Mouse (Mus musculus): ENCODE measurements around the gene Gm17545.

Gene Gm17545

GRCm38 (mm10) chr9:22438826-22439225 is 15.3 kb upstream of the Gm17545 start:
- intact Hi-C loops (cut with DNase I) = no loop called here

- intact Hi-C loops (cut with DNase I) = no loop called here
These were observed 10.9 kb upstream of the Gm17545 start for GRCm38 (mm10) chr9:22443157-22443556.

GRCm38 (mm10) chr9:22445123-22445522 is 9.0 kb upstream of the Gm17545 start:
- intact Hi-C loops (cut with DNase I) = no loop called here

GRCm38 (mm10) chr9:22447213-22447612 is 6.9 kb upstream of the Gm17545 start:
- intact Hi-C loops (cut with DNase I) = no loop called here

DNA sequence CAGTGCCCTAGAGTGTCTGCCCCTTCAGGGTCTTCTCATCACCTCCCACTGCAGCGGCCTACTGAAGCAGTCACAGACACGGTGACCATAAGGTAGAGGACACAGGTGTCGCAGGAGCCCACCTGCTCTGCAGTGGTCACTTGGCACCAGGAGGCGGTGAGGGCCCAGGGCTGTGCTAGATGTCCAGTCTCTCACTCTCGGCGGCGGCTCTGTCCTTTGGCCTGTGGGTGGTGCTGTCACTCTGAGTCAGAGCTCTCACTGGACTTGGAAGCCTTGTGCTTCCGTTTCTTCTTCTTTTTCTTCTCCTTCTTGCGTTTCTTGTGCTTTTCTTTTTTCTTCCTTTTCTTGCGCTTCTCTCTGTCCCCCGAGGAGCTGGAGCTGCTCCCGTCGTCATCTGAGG is 5.7 kb upstream of the Gm17545 start:
- intact Hi-C loops (cut with DNase I) = no loop called here

DNA sequence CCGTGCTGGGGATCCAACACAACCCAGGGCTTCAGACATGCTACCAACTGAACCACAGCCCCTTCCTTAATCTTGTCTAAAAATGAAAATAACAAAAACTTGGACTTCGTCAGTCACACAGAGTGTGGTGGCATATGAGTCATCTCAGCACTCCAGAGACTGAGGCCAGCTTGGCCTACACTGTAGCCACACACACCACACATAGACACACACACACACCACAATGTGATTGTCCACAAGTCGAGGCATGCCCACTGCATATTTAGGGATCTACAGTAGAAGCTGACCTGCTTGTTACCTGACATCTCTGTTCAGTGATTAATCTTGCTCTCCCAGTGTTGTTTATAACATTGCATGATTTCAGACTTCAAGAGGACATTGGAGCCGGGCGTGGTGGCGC is 4.9 kb upstream of the Gm17545 start:
- intact Hi-C loops (cut with DNase I) = no loop called here

DNA sequence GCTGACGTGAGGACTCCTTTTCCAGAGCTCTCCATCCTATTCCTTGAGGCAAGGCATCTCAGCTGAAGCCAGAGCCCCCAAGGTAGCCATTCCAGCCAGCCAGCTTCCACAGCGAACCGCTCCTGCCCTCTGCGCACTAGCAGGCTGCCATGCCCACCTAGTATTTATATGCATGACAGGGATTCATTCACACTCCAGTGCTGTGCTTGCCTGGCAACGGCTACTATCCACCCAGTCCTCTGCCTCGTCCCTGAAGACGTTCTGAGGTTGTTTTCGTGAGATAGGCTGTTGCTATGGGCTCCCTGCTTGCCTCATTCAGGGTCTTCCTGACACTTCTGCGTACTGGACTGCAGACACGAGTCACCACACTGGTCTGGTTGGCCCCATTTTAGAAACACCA is 1.4 kb upstream of the Gm17545 start:
- intact Hi-C loops (cut with DNase I) = no loop called here

DNA sequence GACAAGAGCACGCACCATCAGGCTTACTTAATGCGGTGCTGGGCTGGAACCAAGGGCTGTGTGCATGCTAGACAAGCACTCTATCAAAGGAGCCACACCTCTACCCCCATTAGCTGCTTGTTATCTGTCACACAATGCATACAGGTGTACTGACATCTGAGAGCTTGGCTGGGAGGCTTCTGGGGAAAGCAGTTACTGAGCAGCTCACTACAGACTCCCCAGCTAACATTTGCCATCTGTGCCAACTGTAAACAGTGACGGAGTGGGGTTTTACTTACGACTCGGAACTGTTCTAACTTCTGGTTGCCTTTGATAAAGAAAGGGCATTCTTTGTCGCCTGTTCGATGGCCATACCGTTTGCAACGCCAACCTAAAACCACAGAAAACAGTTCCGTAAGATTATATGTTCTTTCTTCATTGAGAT is 577 bp upstream of the Gm17545 start:
- intact Hi-C loops (cut with DNase I) = no loop called here

- intact Hi-C loops (cut with DNase I) = no loop called here
These were observed 951 bp downstream of the Gm17545 start for GRCm38 (mm10) chr9:22455041-22455440.

DNA sequence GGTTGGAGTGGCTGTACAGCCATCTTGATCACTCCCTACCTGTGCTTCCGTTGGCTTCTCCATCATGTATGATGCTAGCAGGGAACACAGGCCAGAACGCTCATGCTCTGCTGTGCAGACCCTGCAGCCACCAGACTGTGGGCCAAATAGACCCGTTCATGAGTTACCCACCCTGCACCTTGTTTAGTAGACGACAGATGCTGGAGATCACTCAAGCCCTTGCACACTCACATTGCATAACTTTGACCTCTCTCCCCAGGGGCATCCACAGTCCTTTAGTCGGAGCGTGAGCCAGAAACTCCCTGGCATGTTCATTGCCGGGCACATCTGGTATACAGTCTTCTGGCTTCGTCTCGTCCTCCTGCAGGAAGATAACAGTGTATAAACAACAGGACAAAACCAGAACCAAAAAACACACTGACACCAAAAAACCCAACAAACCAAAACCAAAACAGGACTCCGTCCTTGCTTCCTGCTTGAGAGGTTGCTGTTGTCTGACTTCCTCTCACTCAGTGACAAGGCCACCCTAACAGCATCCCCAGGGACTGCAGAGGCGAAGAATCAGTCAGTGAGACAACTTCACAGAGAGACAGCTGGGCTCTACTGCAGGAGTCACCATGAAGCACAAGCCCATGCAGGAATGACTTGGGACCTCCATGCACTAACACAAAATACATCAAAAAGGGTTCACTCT is 3.2 kb downstream of the Gm17545 start:
- intact Hi-C loops (cut with DNase I) = no loop called here

DNA sequence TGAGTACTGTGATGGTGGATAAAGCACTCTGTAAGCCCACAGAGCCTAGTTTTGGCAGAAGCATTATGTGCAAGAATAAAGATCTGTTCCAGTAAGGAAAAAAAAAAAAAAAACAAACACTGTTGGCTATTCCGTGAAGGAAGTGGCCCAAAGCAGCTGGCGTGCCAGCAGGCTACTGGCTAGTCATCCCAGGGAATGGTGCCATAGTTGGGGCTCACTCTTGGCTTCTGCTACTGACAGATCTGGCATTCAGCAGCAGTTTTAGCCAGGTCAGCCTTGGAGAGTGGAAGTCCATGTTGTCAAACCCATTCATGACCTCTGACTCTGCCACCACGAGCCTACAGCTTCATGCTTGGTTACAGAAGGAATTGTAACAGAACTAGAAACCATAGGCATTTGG is 7.9 kb downstream of the Gm17545 start:
- intact Hi-C loops (cut with DNase I) = no loop called here

- intact Hi-C loops (cut with DNase I) = no loop called here
These were observed 12.1 kb downstream of the Gm17545 start for GRCm38 (mm10) chr9:22466212-22466611.

DNA sequence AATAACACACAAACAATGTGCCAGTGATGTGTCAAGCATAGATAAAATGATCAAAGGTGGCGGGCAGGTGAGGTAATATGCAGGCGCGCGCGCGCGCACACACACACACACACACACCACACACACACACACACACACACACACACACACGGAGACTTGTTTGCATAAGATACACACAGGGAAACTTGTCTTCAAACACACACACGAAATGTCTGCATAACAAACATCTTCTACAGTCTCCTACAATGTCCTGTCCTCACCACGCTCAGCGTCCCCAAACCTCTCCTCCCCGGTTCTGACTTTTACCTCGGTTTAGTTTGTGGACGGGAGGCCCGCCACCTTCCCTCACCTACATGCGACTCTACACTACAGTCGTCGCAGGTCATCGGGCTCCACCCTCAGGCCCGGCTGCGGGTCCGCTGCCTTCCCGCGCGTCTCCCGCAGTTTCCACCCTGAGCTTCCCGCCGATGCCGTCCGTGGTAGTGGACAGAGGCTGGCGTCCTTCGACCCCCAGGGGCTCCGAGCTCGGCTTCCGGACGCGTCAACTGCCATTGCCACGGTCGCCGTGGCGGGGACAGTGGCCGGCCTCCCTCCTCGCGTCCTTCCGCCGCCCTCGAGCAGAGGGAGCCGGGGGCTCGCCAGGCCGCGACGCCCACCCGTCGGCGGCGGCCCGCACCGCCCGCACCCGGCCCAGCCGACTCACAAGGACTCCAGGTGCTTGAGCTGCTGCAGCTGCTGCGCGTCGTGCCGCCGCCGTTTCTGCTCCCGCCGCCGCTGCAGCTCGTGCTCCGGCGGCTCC is 13.5 kb downstream of the Gm17545 start:
- intact Hi-C loops (cut with DNase I) = no loop called here

DNA sequence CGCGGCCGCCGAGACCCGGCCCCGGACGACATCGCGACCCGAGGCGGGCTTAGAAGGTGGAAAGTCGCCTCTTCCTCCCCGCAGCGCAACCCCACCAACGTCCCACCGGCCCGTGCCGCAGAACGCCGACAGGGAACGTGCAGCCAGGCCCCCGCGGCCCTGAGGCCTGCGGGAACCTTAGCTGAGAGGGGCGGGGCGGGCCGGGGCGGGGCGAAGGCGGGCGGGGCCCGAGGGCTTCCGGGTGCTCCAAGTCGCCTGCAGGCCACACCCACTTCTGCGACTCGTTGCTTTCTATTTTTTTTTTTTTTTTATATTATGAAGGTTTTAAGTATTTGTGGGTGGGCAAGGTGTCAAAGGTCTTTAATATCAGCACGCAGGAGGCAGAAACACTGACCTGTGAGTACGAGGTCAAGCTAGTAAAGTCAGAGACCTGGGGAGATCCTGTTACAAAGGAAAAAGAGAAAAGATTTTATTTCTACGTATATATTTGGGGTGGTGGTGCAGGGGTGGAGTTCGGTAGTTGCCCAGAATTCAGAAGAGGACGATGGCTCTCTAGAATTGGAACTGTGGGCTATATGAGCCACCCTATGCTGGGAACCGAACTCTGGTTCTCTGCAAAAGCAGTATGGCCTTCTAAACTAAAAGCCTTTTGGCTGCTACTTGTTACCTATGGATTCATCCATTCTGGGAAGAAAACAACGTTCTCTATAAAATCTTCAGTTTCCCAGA is 14.2 kb downstream of the Gm17545 start:
- intact Hi-C loops (cut with DNase I) = no loop called here

- intact Hi-C loops (cut with DNase I) = no loop called here
These were observed 14.8 kb downstream of the Gm17545 start for GRCm38 (mm10) chr9:22468899-22469259.

DNA sequence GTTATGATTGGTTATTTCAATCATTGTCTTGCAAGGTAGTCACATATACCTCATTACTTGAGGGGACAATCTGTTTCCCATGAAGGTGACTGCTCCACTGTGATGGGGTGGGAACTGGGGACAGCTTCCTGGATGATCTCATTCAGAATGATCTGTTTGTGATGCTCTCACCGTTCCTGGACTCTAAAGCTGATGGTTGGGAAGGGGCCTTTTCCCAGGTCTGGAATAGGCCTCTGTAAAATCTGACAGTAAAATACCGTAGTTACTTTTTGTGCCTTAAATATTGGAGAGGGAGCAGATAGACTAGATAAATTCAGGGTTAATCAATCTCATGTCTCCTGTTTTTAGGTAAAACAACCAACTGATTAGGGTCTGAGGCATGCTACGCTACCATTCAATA is 15.6 kb downstream of the Gm17545 start, which contains the start of gene Rp9:
Gene Rp9 (minus strand): TSS at position 101 of the 400 bp plus-strand sequence.
- intact Hi-C loops (cut with DNase I) = no loop called here

GRCm38 (mm10) chr9:22475424-22475868 is 21.4 kb downstream of the Gm17545 start, which contains the start of gene Bbs9:
TSS of gene Bbs9 (plus strand) at chr9:22475715.
- intact Hi-C loops (cut with DNase I) = no loop called here

DNA sequence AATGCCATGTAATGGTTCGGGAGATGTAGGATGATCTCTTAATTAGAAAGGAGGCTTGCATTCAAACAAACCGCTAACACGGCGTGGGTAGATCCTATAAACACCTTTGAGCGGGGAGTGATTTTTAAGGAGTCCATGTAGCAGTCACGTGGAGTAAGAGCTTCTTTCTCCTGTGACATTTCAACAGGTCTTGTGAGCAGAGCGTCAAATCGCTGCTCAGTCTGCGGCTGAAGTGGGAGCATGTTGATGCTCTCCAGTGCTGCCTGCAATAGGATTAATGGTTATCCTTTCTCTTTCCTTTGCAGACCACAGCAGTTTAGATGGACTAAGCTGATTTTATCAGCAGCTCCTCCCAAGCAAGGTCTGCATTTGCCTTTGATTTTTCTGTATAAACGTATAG is 22.2 kb downstream of the Gm17545 start:
- intact Hi-C loops (cut with DNase I) = no loop called here

DNA sequence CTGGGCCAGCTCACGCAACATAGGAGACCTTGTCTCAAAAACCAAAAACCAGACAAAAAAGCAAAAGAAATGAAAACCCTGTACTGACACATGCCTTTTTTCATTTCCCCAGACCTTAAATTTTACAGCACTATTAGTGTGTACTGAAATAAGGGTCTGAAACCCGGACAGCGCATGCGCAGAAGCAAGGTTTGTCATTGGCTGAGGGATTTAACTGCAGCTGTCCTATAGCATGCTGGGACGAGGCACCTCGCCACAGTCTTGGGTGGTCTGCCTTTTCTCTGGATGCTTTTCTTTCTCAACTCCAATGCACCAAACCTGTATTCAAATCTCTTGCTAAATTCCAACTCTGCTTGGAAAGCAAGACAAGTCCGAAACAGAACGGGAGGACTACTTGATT is 24.9 kb downstream of the Gm17545 start:
- intact Hi-C loops (cut with DNase I) = no loop called here

- intact Hi-C loops (cut with DNase I) = no loop called here
These were observed 29.9 kb downstream of the Gm17545 start for GRCm38 (mm10) chr9:22483866-22484561.

DNA sequence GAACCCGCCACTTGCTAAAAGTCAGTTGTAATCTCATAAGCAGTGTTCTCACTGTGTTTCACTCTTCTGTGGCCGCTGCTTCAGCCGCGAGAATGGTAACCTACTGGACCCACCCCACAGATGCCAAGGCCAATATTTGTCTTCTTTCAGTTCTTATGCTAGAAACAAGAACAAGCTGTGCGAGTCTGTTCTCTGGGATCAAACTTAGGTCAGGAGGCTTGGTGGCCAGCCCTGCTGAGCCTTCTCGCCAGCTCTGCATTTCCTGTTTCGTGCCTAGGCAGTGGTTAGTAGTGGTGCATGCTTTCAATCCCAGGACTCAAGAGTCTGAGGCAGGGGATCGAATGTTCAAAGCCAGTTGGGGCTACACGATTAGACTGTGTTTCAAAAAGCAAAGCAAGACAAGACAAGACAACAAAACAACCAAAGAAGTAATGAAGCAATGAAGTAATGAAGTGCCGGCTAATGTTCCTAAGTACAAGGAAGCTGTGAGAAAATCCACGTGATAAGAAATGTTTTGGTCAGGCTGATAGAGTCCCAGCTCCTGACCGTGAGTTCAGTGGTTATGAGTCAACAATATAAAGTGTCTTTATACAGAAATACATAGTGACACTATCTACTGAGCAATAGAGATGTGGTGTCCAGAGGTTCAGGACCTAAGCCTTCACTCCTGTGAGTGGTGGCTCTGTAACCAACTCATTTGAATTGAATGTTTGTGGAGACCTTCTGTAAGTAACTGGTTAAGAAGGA is 30.6 kb downstream of the Gm17545 start:
- intact Hi-C loops (cut with DNase I) = no loop called here

Measured in adrenal gland (tissue).